Mouse (Mus musculus) E14TG2a.4 (cell line): ENCODE measurements around the gene Sowahd.

Experiments used
- CTCF ChIP-seq: conservative IDR thresholded peaks from 2 replicates; pipeline ENCODE4 v1.5.1; 2014; ENCODE audit warnings: low read length
- POU5F1 ChIP-seq: IDR thresholded peaks from 2 replicates; pipeline ENCODE4 v1.6.1; 2014; ENCODE audit warnings: low read length, borderline replicate concordance

DNA sequence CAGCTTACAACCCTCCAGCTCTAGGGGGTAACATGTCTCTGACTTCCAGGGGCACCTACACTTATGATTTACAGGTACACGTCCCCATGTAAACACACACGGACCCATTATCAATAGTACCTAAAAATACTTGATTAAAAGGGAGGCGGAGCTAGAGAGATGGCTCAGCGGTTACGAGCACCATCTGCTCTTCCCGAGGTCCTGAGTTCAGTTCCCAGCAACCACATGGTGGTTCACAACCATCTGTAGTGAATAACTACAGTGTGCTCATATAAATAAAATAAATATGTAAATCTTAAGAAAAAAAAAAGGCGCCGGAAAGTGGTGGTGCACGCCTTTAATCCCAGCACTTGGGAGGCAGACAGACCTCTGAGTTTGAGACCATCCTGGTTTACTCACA is 37.0 kb downstream of the Sowahd start:
- TF ChIP-seq CTCF (no peak), POU5F1 (no peak)
